Mouse (Mus musculus) embryonic facial prominence, embryonic 15.5 days (tissue): ENCODE results near the gene Ercc6l2. TPM values are rescaled to one million over a fixed set of nuclear protein-coding genes. Genes with fewer than 3 reads are reported as not detected.

Experiments used
- ATAC-seq: fragments of 200-750 bp; cut with Nextera tagmentation; 2 replicates; pipeline ENCODE4 v1.8.0; 2017; ENCODE audit warnings: low read depth, moderate TSS enrichment; ENCODE audit not compliant: insufficient number of reproducible peaks, low FRiP score, low TSS enrichment
- H3K27ac ChIP-seq: fragments of 300-500 bp; sonication (generic); replicated peaks from 2 replicates; pipeline ENCODE4 v1.5.1; 2015; ENCODE audit warnings: mild to moderate bottlenecking, inconsistent platforms
- H3K27me3 ChIP-seq: fragments of 300-500 bp; sonication (generic); 2 replicates; pipeline ENCODE4 v1.6.1; 2015; ENCODE audit warnings: inconsistent platforms
- H3K36me3 ChIP-seq: fragments of 300-500 bp; sonication (generic); 2 replicates; pipeline ENCODE4 v1.6.1; 2015; ENCODE audit warnings: mild to moderate bottlenecking, inconsistent platforms
- H3K4me1 ChIP-seq: fragments of 300-500 bp; sonication (generic); 2 replicates; pipeline ENCODE4 v1.6.1; 2015; ENCODE audit warnings: inconsistent platforms
- H3K4me2 ChIP-seq: fragments of 300-500 bp; sonication (generic); replicated peaks from 2 replicates; pipeline ENCODE4 v1.6.1; 2015; ENCODE audit warnings: mild to moderate bottlenecking, inconsistent platforms
- H3K4me3 ChIP-seq: fragments of 300-500 bp; sonication (generic); replicated peaks from 2 replicates; pipeline ENCODE4 v1.5.1; 2015; ENCODE audit warnings: mild to moderate bottlenecking, inconsistent platforms
- H3K9ac ChIP-seq: fragments of 300-500 bp; sonication (generic); 2 replicates; pipeline ENCODE4 v1.6.1; 2015; ENCODE audit warnings: inconsistent platforms
- H3K9me3 ChIP-seq: fragments of 300-500 bp; sonication (generic); replicated peaks from 2 replicates; pipeline ENCODE4 v1.6.1; 2016; ENCODE audit warnings: inconsistent platforms
- WGBS: fragments of 180-500 bp; shearing (Covaris S2); methylation state at CpG from one replicate; pipeline ENCODE4 v1.1.7; 2015; 5-methylcytosine and 5-hydroxymethylcytosine counted together
- polyA plus RNA-seq: library from polyadenylated mRNA; unstranded; fragments of >200 nt; fragmentation: Nextera tagmentation; extraction: Ambion mirVana; gene quantifications from 2 replicates; pipeline ENCODE4 v1.2.1, GENCODE M21; 2015

Gene Ercc6l2
- polyA plus RNA-seq, 1 experiment from 2014 or later: 25.0 TPM

DNA sequence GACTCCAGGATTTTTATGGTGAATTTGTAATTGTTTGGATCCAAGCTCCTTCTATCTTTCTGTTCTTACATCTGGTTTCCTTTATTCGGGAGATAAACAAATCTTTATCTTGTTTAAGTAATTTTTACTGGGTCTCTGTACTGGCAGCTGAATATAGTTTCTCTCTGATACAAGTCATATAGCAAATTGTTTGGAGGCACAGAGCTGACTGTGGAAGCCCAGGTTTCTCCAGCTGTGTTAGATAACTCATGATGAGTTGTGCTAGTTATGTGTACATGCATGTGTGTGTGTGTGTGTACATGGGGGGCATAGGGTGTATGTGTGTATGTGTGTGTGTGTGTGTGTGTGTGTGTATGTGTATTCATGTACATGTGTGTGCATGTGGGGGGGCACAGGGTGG lies 125.2 kb downstream of the Ercc6l2 start:
- Histone ChIP-seq H3K4me3 (no peak overlapping the region), H3K9me3 (no peaks in the 10 kb centered on the region), H3K27ac (no peak overlapping the region), H3K9ac (no peak overlapping the region), H3K4me2 (no peak overlapping the region), H3K27me3 (no peaks in the 10 kb centered on the region), H3K36me3 (no peaks in the 10 kb centered on the region), H3K4me1 (peaks cover 10% of the 10 kb centered on the region)
- ATAC-seq: no peak
- 51% methylated on average over 1 of the region's 1 CpGs for WGBS

DNA sequence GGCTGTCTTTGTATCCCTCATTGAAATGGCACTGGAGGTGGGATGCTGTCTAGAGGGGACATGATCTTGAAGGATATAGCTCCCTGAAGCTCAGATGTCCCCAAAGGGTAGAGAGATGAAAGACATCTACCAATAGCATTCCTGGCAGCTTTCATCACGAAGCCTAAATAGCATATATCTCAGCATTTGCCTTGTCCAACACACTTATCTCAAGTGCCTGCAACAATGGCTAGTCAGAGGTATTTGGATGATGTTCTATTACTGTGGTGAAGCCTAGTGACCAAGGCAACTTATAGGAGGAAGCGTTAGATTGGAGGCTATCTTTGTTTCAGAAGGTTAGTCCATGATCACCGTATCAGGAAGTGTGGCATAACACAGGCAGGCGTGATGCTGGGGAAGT lies 126.1 kb downstream of the Ercc6l2 start:
- no peak for ATAC-seq
- WGBS: 90% methylated on average over 4 of the region's 4 CpGs
- H3K9me3 ChIP-seq: no peaks in the 10 kb centered on the region
- no peaks in the 10 kb centered on the region for H3K27me3 ChIP-seq
- H3K9ac ChIP-seq: no peak overlapping the region
- no peak overlapping the region for H3K27ac ChIP-seq
- no peak overlapping the region for H3K4me3 ChIP-seq
- H3K36me3 ChIP-seq: no peaks in the 10 kb centered on the region
- H3K4me1 ChIP-seq: peaks cover 10% of the 10 kb centered on the region
- no peak overlapping the region for H3K4me2 ChIP-seq

DNA sequence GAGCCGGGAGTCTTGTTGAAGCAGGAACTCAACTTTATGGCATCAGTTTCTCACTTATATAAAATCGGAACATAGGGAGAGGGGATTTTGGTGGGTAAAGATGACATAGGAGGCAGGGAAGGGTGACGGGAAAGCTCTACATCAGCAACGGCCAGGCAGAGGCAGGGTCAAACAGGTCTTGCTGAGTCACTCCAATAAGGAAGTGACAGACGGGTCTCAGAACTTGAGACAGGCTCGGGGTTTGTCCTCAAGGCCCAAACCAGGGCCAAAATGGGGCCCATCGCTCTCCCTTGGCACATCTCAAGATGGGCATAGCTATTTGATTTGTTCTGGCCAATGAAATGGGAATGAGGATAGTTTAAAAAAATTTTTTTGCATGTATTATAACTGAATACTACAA lies 128.6 kb downstream of the Ercc6l2 start:
- ATAC-seq: no peak
- WGBS: 81% methylated on average over 7 of the region's 7 CpGs
- no peak overlapping the region for H3K9ac ChIP-seq

DNA sequence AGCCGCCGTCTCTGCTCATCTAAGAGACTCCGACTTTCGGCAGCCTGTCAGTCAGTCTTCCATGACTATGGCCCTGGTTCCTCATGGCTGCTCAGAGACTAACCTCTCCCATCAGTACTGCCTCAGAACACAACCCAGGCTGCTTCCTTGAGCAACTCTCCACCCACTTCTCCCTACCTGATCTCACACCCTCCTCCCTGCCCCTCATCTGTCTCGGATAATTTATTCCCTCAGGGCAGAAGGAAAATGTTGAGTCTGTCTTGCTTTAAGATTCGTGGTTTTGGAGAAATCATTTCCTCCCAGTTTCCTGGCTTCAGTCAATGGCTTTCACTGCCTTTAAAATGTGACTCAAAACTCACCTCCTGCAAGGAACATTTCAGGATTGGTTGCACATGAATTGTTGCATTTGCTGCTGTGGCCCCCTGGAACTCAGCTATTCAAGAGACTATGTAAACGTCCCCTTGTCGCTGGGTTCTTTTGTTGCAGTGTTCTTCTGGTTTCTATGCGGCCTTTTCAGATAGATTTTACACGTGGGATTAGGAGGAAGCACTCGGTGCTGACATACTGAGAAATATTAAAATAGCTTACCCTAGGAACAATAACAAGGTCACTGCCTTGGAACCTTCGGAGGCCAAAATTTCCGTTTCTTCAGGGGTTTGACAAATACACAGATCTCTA lies 129.4 kb downstream of the Ercc6l2 start:
- Histone ChIP-seq H3K36me3 (no peaks in the 10 kb centered on the region), H3K4me2 (no peak overlapping the region), H3K4me1 (peaks cover 10% of the 10 kb centered on the region), H3K4me3 (no peak overlapping the region), H3K9ac (no peak overlapping the region), H3K27ac (no peak overlapping the region), H3K27me3 (no peaks in the 10 kb centered on the region), H3K9me3 (no peaks in the 10 kb centered on the region)
- ATAC-seq: no peak
- whole genome bisulfite sequencing: 37% methylated on average over 13 of the region's 13 CpGs

More for the DNA sequence above, 128.6 kb downstream of the Ercc6l2 start:
- Histone ChIP-seq H3K36me3 (no peaks in the 10 kb centered on the region), H3K4me2 (no peak overlapping the region), H3K27ac (no peak overlapping the region), H3K4me1 (peaks cover 10% of the 10 kb centered on the region), H3K27me3 (no peaks in the 10 kb centered on the region), H3K4me3 (no peak overlapping the region), H3K9me3 (no peaks in the 10 kb centered on the region)

Other genes starting within 250 kb of the Ercc6l2 start
- 21.9 and 25.9 TPM in 2 replicates for gene Ptch1, start 241.6 kb upstream of the Ercc6l2 start, polyA plus RNA-seq